Mouse (Mus musculus) neural tube, embryonic 11.5 days (tissue): ENCODE measurements around the gene Cdr2. TPM values are rescaled to one million over a fixed set of nuclear protein-coding genes. Genes with fewer than 3 reads are reported as not detected.
"Not testable (repeated sequence)": the region's sequence is repeated elsewhere in the genome, so short reads cannot be mapped to it uniquely, and the experiment has no call there.

Source experiments
- ATAC-seq: fragments of 200-750 bp; cut with Nextera tagmentation; 2 replicates; pipeline ENCODE4 v1.8.0; 2017; ENCODE audit warnings: moderate number of reproducible peaks, mild to moderate bottlenecking, moderate TSS enrichment, moderate library complexity; ENCODE audit not compliant: insufficient read depth, low FRiP score, low TSS enrichment
- DNase-seq: peaks from one replicate; pipeline ENCODE4 v3.0.0-alpha.2; 2015; ENCODE audit warnings: low spot score
- H3K27ac ChIP-seq: fragments of 300-500 bp; sonication (generic); 2 replicates; pipeline ENCODE4 v1.5.1; 2014; ENCODE audit warnings: low read depth, mild to moderate bottlenecking, low read length
- H3K27me3 ChIP-seq: fragments of 300-500 bp; sonication (generic); 2 replicates; pipeline ENCODE4 v1.6.1; 2014; ENCODE audit warnings: mild to moderate bottlenecking, low read length, mixed read lengths; ENCODE audit not compliant: control insufficient read depth, insufficient read depth
- H3K36me3 ChIP-seq: fragments of 300-500 bp; sonication (generic); 2 replicates; pipeline ENCODE4 v1.6.1; 2014; ENCODE audit warnings: mild to moderate bottlenecking, low read length, moderate library complexity, mixed read lengths; ENCODE audit not compliant: control insufficient read depth, insufficient read depth
- H3K4me1 ChIP-seq: fragments of 300-500 bp; sonication (generic); 2 replicates; pipeline ENCODE4 v1.6.1; 2014; ENCODE audit warnings: low read length, mixed read lengths; ENCODE audit not compliant: control insufficient read depth, insufficient read depth
- H3K4me2 ChIP-seq: fragments of 300-500 bp; sonication (generic); 2 replicates; pipeline ENCODE4 v1.6.1; 2014; ENCODE audit warnings: low read depth, mild to moderate bottlenecking, moderate library complexity
- H3K4me3 ChIP-seq: fragments of 300-500 bp; sonication (generic); 2 replicates; pipeline ENCODE4 v1.5.1; 2014; ENCODE audit warnings: low read depth, low read length
- H3K9ac ChIP-seq: fragments of 300-500 bp; sonication (generic); 2 replicates; pipeline ENCODE4 v1.6.1; 2014; ENCODE audit warnings: mild to moderate bottlenecking, low read length
- H3K9me3 ChIP-seq: fragments of 300-500 bp; sonication (generic); 2 replicates; pipeline ENCODE4 v1.6.1; 2016; ENCODE audit warnings: low read length; ENCODE audit not compliant: control insufficient read depth
- WGBS: fragments of 180-500 bp; shearing (Covaris S2); extraction: QIAGEN DNeasy Blood & Tissue Kit; methylation state at CpG from one replicate; pipeline ENCODE4 v1.1.7; 2014; 5-methylcytosine and 5-hydroxymethylcytosine counted together
- polyA plus RNA-seq: library from polyadenylated mRNA; unstranded; fragments of >200 nt; fragmentation: Nextera tagmentation; extraction: Ambion mirVana; gene quantifications from 2 replicates; pipeline ENCODE4 v1.2.1, GENCODE M21; 2014

The Cdr2 gene
- polyA plus RNA-seq, 1 experiment from 2014 or later = 17.9 TPM

- Histone ChIP-seq H3K4me1 (no peaks in the 10 kb centered on the region), H3K27ac (no peak overlapping the region), H3K9me3 (no peaks in the 10 kb centered on the region), H3K27me3 (no peaks in the 10 kb centered on the region), H3K4me3 (no peak overlapping the region), H3K4me2 (no peak overlapping the region), H3K9ac (no peak overlapping the region), H3K36me3 (no peaks in the 10 kb centered on the region)
- 86% methylated on average over 4 of the region's 4 CpGs for WGBS
- DNase-seq (no peak), ATAC-seq (no peak)
Measured at GRCm38 (mm10) chr7:120980041-120980440, 2.1 kb downstream of the Cdr2 start.

GRCm38 (mm10) chr7:120977063-120977462, 5.0 kb downstream of the Cdr2 start:
- Histone ChIP-seq H3K27me3 (no peaks in the 10 kb centered on the region), H3K4me1 (no peaks in the 10 kb centered on the region), H3K4me3 (no peak overlapping the region), H3K9me3 (no peaks in the 10 kb centered on the region), H3K36me3 (no peaks in the 10 kb centered on the region), H3K4me2 (no peak overlapping the region), H3K9ac (no peak overlapping the region), H3K27ac (no peak overlapping the region)
- ATAC-seq (no peak), DNase-seq (no peak)
- 74% methylated on average over 7 of the region's 7 CpGs for WGBS

- Histone ChIP-seq H3K4me3 (no peak overlapping the region), H3K4me2 (no peak overlapping the region), H3K4me1 (no peaks in the 10 kb centered on the region), H3K9ac (no peak overlapping the region), H3K36me3 (no peaks in the 10 kb centered on the region; the same call in 1 of the 2 replicates), H3K27me3 (no peaks in the 10 kb centered on the region), H3K27ac (no peak overlapping the region), H3K9me3 (no peaks in the 10 kb centered on the region)
- ATAC-seq = no peak
- WGBS = 93% methylated on average over 3 of the region's 3 CpGs
- DNase-seq = no peak
Measured at GRCm38 (mm10) chr7:120974001-120974400, 8.1 kb downstream of the Cdr2 start.

GRCm38 (mm10) chr7:120972471-120972870, 9.6 kb downstream of the Cdr2 start:
- WGBS = 87% methylated on average over 2 of the region's 2 CpGs
- H3K36me3 ChIP-seq, H3K9me3 ChIP-seq, H3K4me1 ChIP-seq, H3K4me3 ChIP-seq, H3K27ac ChIP-seq, ATAC-seq, H3K9ac ChIP-seq, H3K27me3 ChIP-seq, H3K4me2 ChIP-seq, DNase-seq: not testable (repeated sequence)

- WGBS = 91% methylated on average over 5 of the region's 5 CpGs
- ATAC-seq = no peak
Measured at GRCm38 (mm10) chr7:120970112-120970511, 12.0 kb downstream of the Cdr2 start.

GRCm38 (mm10) chr7:120969221-120969620, 12.9 kb downstream of the Cdr2 start:
- no peak overlapping the region for H3K4me3 ChIP-seq
- no peak overlapping the region for H3K4me2 ChIP-seq
- ATAC-seq = no peak
- no peak overlapping the region for H3K27ac ChIP-seq
- no peaks in the 10 kb centered on the region for H3K27me3 ChIP-seq
- DNase-seq = no peak
- H3K36me3 ChIP-seq = no peaks in the 10 kb centered on the region; the same call in 1 of the 2 replicates
- H3K9me3 ChIP-seq = no peaks in the 10 kb centered on the region
- H3K4me1 ChIP-seq = no peaks in the 10 kb centered on the region
- no peak overlapping the region for H3K9ac ChIP-seq
- WGBS = 94% methylated on average over 7 of the region's 7 CpGs

More at GRCm38 (mm10) chr7:120970112-120970511, 12.0 kb downstream of the Cdr2 start:
- Histone ChIP-seq H3K9ac (no peak overlapping the region), H3K36me3 (no peaks in the 10 kb centered on the region; the same call in 1 of the 2 replicates), H3K9me3 (no peaks in the 10 kb centered on the region), H3K27me3 (no peaks in the 10 kb centered on the region), H3K4me3 (no peak overlapping the region), H3K4me1 (no peaks in the 10 kb centered on the region), H3K4me2 (no peak overlapping the region), H3K27ac (no peak overlapping the region)
- DNase-seq = no peak

- H3K4me2 ChIP-seq = no peak overlapping the region
- no peaks in the 10 kb centered on the region for H3K27me3 ChIP-seq
- no peak for ATAC-seq
- no peaks in the 10 kb centered on the region for H3K9me3 ChIP-seq
- H3K36me3 ChIP-seq = peaks cover 2% of the 10 kb centered on the region; the same call in 1 of the 2 replicates
- 90% methylated on average over 5 of the region's 5 CpGs for WGBS
- DNase-seq = no peak
- no peak overlapping the region for H3K27ac ChIP-seq
- no peak overlapping the region for H3K9ac ChIP-seq
- H3K4me3 ChIP-seq = no peak overlapping the region
- no peaks in the 10 kb centered on the region for H3K4me1 ChIP-seq
Measured at GRCm38 (mm10) chr7:120963126-120963525, 19.0 kb downstream of the Cdr2 start.

GRCm38 (mm10) chr7:120961893-120962292, 20.2 kb downstream of the Cdr2 start:
- DNase-seq = no peak

GRCm38 (mm10) chr7:120960601-120961000, 21.5 kb downstream of the Cdr2 start:
- no peaks in the 10 kb centered on the region for H3K27me3 ChIP-seq
- WGBS = 90% methylated on average over 6 of the region's 6 CpGs
- DNase-seq (no peak), ATAC-seq (no peak)
- H3K27ac ChIP-seq = no peak overlapping the region
- H3K4me2 ChIP-seq = no peak overlapping the region
- no peaks in the 10 kb centered on the region for H3K4me1 ChIP-seq
- H3K9ac ChIP-seq = no peak overlapping the region
- H3K9me3 ChIP-seq = no peaks in the 10 kb centered on the region
- peaks cover 2% of the 10 kb centered on the region; the same call in 1 of the 2 replicates for H3K36me3 ChIP-seq
- H3K4me3 ChIP-seq = no peak overlapping the region

More at GRCm38 (mm10) chr7:120961893-120962292, 20.2 kb downstream of the Cdr2 start:
- H3K27me3 ChIP-seq = no peaks in the 10 kb centered on the region
- H3K9me3 ChIP-seq = no peaks in the 10 kb centered on the region
- no peak overlapping the region for H3K27ac ChIP-seq
- H3K36me3 ChIP-seq = peaks cover 2% of the 10 kb centered on the region; the same call in 1 of the 2 replicates
- H3K9ac ChIP-seq = no peak overlapping the region
- ATAC-seq = no peak
- H3K4me3 ChIP-seq = no peak overlapping the region
- H3K4me2 ChIP-seq = no peak overlapping the region
- H3K4me1 ChIP-seq = no peaks in the 10 kb centered on the region
- WGBS = 79% methylated on average over 3 of the region's 3 CpGs
